Mouse (Mus musculus) midbrain, postnatal 0 days (tissue): ENCODE measurements around the gene Ncaph2. TPM values are rescaled to one million over a fixed set of nuclear protein-coding genes. Genes with fewer than 3 reads are reported as not detected.

Experiments
- ATAC-seq: fragments of 200-750 bp; cut with Nextera tagmentation; 2 replicates; pipeline ENCODE4 v1.8.0; 2017; ENCODE audit warnings: moderate number of reproducible peaks, mild to moderate bottlenecking, moderate TSS enrichment, moderate library complexity; ENCODE audit not compliant: low FRiP score
- DNase-seq: peaks from one replicate; pipeline ENCODE4 v3.0.0-alpha.2; 2015; ENCODE audit warnings: low spot score
- H3K27ac ChIP-seq: fragments of 300-500 bp; sonication (generic); 2 replicates; pipeline ENCODE4 v1.5.1; 2014; ENCODE audit warnings: low read depth, mild to moderate bottlenecking, low read length, mixed read lengths
- H3K27me3 ChIP-seq: fragments of 300-500 bp; sonication (generic); 2 replicates; pipeline ENCODE4 v1.6.1; 2014; ENCODE audit warnings: low read length, control low read depth, mixed read lengths; ENCODE audit not compliant: insufficient read depth
- H3K36me3 ChIP-seq: fragments of 300-500 bp; sonication (generic); 2 replicates; pipeline ENCODE4 v1.6.1; 2014; ENCODE audit warnings: low read length, control low read depth, mixed read lengths; ENCODE audit not compliant: insufficient read depth
- H3K4me1 ChIP-seq: fragments of 300-500 bp; sonication (generic); 2 replicates; pipeline ENCODE4 v1.6.1; 2014; ENCODE audit warnings: mild to moderate bottlenecking, control low read depth, antibody characterized with exemption, low read length, mixed read lengths; ENCODE audit not compliant: insufficient read depth
- H3K4me2 ChIP-seq: fragments of 300-500 bp; sonication (generic); 2 replicates; pipeline ENCODE4 v1.6.1; 2014; ENCODE audit warnings: low read depth, mild to moderate bottlenecking, low read length, mixed read lengths; ENCODE audit not compliant: poor library complexity, severe bottlenecking
- H3K4me3 ChIP-seq: fragments of 300-500 bp; sonication (generic); 2 replicates; pipeline ENCODE4 v1.5.1; 2014; ENCODE audit warnings: low read depth, mild to moderate bottlenecking, low read length, moderate library complexity
- H3K9ac ChIP-seq: fragments of 300-500 bp; sonication (generic); replicated peaks from 2 replicates; pipeline ENCODE4 v1.6.1; 2014; ENCODE audit warnings: mild to moderate bottlenecking, low read length, moderate library complexity, mixed read lengths; ENCODE audit not compliant: poor library complexity, severe bottlenecking
- H3K9me3 ChIP-seq: fragments of 300-500 bp; sonication (generic); 2 replicates; pipeline ENCODE4 v1.6.1; 2016; ENCODE audit warnings: low read length, control low read depth
- CTCF ChIP-seq: IDR thresholded peaks from 2 replicates; pipeline ENCODE4 v1.5.1; 2016; ENCODE audit warnings: antibody characterized with exemption, mild to moderate bottlenecking
- WGBS: fragments of 180-500 bp; shearing (Covaris S2); extraction: QIAGEN DNeasy Blood & Tissue Kit; methylation state at CpG from one replicate; pipeline ENCODE4 v1.1.7; 2014; 5-methylcytosine and 5-hydroxymethylcytosine counted together
- polyA plus RNA-seq: library from polyadenylated mRNA; unstranded; fragments of >200 nt; fragmentation: Nextera tagmentation; extraction: Ambion mirVana; gene quantifications from 2 replicates; pipeline ENCODE4 v1.2.1, GENCODE M21; 2015
- total RNA-seq: library from RNA; depleted of rRNA; stranded (reverse); fragments of >200 nt; gene quantifications from 2 replicates; pipeline ENCODE4 v1.2.3, GENCODE M21; 2014; rRNA removed

Ncaph2 gene
- 87.1 and 88.8 TPM in 2 replicates for total RNA-seq
- polyA plus RNA-seq, result 88.0 and 96.9 TPM in 2 replicates

DNA sequence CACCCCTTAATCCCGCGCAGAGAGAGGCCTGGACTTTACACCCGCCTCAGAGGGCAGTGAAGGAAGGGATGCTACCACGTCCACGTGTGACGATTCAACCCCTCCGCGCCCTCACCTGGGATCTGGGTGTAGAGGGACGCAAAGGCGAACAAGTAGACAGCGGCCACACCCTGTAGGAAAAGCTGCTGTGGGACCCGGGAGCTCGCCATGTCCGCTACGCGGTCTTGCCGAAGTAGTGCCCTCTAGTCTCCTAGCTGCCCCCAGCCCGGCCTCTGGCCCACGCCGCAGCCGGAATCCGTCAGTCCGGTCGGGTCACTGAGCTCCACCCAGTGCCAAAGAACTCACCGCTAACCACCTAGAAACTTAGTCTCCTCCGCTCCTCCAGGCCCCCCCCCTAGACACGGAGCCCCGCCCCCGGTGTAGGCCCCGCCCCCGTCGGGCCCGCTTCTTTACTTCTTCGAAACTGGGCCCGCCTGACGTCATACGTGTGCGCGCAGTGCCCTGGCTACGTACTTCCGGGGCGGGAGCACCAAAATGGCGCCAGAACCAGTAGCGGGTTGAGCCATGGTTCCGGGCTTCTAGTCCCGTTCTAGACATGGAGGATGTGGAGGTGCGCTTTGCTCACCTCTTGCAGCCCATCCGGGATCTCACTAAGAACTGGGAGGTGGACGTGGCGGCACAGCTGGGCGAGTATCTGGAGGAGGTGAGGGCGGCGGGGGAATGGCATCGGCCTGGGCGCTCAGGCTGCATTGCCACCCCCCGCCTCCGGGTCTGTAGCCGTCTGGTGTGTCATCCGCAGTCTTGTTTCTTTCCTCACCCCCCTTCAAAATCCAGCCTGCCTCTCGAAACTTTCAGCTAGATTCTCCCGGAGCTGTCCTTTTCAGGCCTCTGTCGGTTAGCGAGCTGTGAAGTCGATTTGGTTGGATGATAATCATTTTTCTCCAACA is at the start of gene Ncaph2, which contains the start of gene Lmf2:
Gene Ncaph2 (plus strand): TSS at position 479 of the 947 bp plus-strand sequence.
Gene Lmf2 (minus strand): TSS at position 419 of the 947 bp plus-strand sequence.
- peaks cover 27% of the 10 kb centered on the region for H3K36me3 ChIP-seq
- H3K27me3 ChIP-seq, result no peaks in the 10 kb centered on the region
- peak; percentile 88 for ATAC-seq
- peak within 1 kb of the TSS; percentile 68 for H3K4me3 ChIP-seq
- under 1% methylated on average over 64 of the region's 64 CpGs for WGBS
- peak; percentile 97 for DNase-seq
- peaks cover 5% of the 10 kb centered on the region; the same call in 1 of the 2 replicates for H3K4me1 ChIP-seq
- H3K9ac ChIP-seq, result peak within 1 kb of the TSS; percentile 73
- H3K9me3 ChIP-seq, result no peaks in the 10 kb centered on the region
- H3K4me2 ChIP-seq, result peak within 1 kb of the TSS; percentile 70
- peak within 1 kb of the TSS; percentile 82 for H3K27ac ChIP-seq
- TF ChIP-seq CTCF, result no peak; the same call in 1 of the 2 replicates

DNA sequence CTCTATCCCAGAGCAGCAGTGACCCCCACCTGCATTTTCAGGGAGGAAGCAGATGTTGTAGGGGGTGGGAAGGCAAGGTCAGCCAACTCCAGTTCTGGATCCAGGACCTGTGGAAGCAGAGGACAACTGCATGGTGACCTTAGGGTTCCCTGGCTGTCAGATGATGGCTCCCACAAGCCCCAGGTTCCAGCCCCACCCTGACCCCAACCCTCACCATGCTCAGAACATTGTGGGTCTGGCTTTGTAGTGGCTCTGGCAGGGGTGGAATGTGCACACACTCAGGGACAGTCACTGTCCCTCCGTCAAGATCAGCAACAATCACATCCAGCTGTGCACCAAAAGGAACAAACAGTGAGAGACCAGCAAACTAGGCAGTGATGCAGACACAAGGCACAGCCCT is 49.6 kb upstream of the Ncaph2 start:
- DNase-seq (no peak), ATAC-seq (no peak)
- no peak overlapping the region for H3K4me3 ChIP-seq
- no peaks in the 10 kb centered on the region for H3K27me3 ChIP-seq
- H3K36me3 ChIP-seq, result peaks cover 67% of the 10 kb centered on the region
- no peak overlapping the region for H3K9ac ChIP-seq
- no peak overlapping the region for H3K27ac ChIP-seq
- 70% methylated on average over 1 of the region's 1 CpGs for WGBS
- H3K4me2 ChIP-seq, result no peak overlapping the region
- H3K4me1 ChIP-seq, result no peaks in the 10 kb centered on the region
- H3K9me3 ChIP-seq, result no peaks in the 10 kb centered on the region
- no peak for TF ChIP-seq CTCF

DNA sequence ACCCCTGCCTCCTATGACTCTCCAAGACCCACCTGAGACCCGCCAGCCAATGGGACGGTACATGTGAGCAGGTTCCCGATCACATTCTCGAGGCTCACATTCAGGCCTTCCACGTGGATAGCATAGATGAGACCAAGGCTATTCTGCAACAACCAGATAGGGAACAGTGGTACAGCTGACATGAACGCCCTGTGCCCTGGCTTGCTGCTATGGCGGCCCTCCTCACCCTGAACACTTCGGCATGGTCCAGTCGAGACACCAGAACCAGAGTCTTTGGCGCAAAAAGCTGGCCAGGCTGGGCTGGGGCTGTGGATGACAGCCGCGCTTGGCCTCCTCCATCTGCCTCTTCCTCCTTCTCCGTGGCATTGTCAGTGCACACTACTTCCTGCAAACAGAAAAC is 48.1 kb upstream of the Ncaph2 start:
- 94% methylated on average over 13 of the region's 13 CpGs for WGBS
- no peak for TF ChIP-seq CTCF
- no peaks in the 10 kb centered on the region for H3K4me1 ChIP-seq
- no peak overlapping the region for H3K4me2 ChIP-seq
- no peaks in the 10 kb centered on the region for H3K27me3 ChIP-seq
- no peak overlapping the region for H3K9ac ChIP-seq
- DNase-seq (no peak), ATAC-seq (no peak)
- peaks cover 52% of the 10 kb centered on the region for H3K36me3 ChIP-seq
- no peaks in the 10 kb centered on the region for H3K9me3 ChIP-seq
- no peak overlapping the region for H3K27ac ChIP-seq
- H3K4me3 ChIP-seq, result no peak overlapping the region

DNA sequence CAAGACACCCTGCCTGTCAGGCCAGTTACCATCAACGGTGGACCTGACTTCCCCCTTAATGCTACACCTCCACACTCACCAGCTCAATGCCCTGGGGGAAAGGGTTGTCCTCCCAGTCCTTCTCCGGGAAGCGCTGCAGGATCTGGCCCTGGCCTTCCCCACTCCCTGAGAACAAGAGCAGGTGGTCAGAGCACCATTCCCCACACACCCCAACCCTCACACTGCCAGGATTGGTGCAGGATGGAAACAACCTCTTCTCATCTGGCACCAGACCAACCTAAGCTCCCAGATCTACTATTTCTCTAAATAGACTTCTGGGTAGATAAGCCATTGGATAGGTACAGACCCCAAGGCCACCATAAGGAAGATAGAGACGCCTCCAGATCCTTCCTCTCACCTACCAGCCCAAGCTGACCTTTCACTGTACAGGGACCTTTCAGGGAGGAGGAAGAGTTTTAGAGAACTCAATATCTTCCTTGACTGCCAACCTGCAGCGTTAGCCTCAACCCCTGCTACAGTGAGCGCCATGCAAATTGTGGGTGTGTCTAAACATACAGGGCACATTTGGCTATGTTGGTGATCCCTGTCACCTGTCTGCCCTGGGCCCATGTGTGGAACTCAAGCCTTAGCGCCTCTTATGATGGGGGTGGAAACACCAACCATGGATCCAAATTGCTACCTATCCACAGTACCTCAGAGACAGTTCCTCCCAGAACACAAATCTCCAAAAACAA is 46.9 kb upstream of the Ncaph2 start:
- H3K4me3 ChIP-seq, result no peak overlapping the region
- no peak overlapping the region for H3K4me2 ChIP-seq
- H3K27ac ChIP-seq, result no peak overlapping the region
- no peak for TF ChIP-seq CTCF
- ATAC-seq, result no peak
- no peaks in the 10 kb centered on the region for H3K27me3 ChIP-seq
- no peaks in the 10 kb centered on the region for H3K9me3 ChIP-seq
- DNase-seq, result no peak
- H3K9ac ChIP-seq, result no peak overlapping the region
- 88% methylated on average over 7 of the region's 7 CpGs for WGBS
- peaks cover 5% of the 10 kb centered on the region for H3K4me1 ChIP-seq
- H3K36me3 ChIP-seq, result peaks cover 41% of the 10 kb centered on the region

DNA sequence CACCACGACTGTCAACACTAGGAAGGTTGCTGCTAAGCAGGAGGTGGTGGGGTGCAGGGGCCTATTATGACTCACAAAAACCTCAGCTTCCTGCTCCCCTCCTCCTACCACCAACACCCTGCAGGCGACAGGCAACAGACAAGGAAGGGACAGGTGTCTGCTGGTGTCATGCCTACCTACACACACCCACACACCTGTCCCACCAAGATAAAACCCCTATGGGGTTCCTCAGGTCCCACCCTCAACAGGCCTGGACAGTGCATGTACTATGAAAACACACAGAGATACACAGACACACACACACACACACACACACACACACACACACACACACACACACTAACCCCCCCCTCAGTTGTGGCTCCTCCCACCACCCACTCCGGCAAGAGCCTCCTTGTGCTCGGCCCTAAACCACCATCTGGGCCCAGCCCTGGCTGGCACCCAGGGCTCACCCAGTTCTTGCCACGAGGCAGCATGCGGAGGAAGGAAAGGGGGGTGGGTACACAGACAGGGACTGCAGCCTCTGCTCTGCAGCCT is 45.5 kb upstream of the Ncaph2 start:
- H3K4me1 ChIP-seq, result peaks cover 12% of the 10 kb centered on the region
- DNase-seq (peak; percentile 36), ATAC-seq (no peak)
- H3K27me3 ChIP-seq, result no peaks in the 10 kb centered on the region
- no peaks in the 10 kb centered on the region for H3K9me3 ChIP-seq
- H3K36me3 ChIP-seq, result peaks cover 27% of the 10 kb centered on the region
- TF ChIP-seq CTCF, result no peak
- H3K4me3 ChIP-seq, result no peak overlapping the region
- no peak overlapping the region for H3K4me2 ChIP-seq
- H3K9ac ChIP-seq, result no peak overlapping the region
- 68% methylated on average over 6 of the region's 6 CpGs for WGBS
- H3K27ac ChIP-seq, result no peak overlapping the region
